Mouse (Mus musculus) liver, adult 2 months (tissue): ENCODE data around the gene Lrfn3. TPM values are rescaled to one million over a fixed set of nuclear protein-coding genes. Genes with fewer than 3 reads are reported as not detected.

Experiments
- DNase-seq: peaks from one replicate; pipeline ENCODE4 v3.0.0-alpha.2; 2011; ENCODE audit warnings: low read depth, low spot score; ENCODE audit errors: extremely low read depth
- H3K27ac ChIP-seq: fragments of 200-500 bp; replicated peaks from 2 replicates; pipeline ENCODE4 v1.5.1; 2012; ENCODE audit warnings: low read depth, mild to moderate bottlenecking, control low read depth, inconsistent platforms, low read length; ENCODE audit not compliant: insufficient read depth
- H3K27me3 ChIP-seq: fragments of 200-500 bp; 2 replicates; pipeline ENCODE4 v1.6.1; 2012; ENCODE audit warnings: mild to moderate bottlenecking, moderate library complexity, low read length, inconsistent platforms; ENCODE audit not compliant: control insufficient read depth, insufficient read depth
- H3K36me3 ChIP-seq: fragments of 200-500 bp; 2 replicates; pipeline ENCODE4 v1.6.1; 2012; ENCODE audit warnings: low read length, inconsistent platforms; ENCODE audit not compliant: control insufficient read depth, insufficient read depth
- H3K4me1 ChIP-seq: fragments of 200-500 bp; 2 replicates; pipeline ENCODE4 v1.6.1; 2011; ENCODE audit warnings: low read length; ENCODE audit not compliant: control insufficient read depth, insufficient read depth
- H3K4me3 ChIP-seq: fragments of 200-500 bp; 2 replicates; pipeline ENCODE4 v1.5.1; 2011; ENCODE audit warnings: low read depth, mild to moderate bottlenecking, control low read depth, low read length, moderate library complexity; ENCODE audit not compliant: insufficient read depth
- H3K79me2 ChIP-seq: fragments of 200-500 bp; 2 replicates; pipeline ENCODE4 v1.6.1; 2012; ENCODE audit warnings: inconsistent platforms, mild to moderate bottlenecking, low read length, moderate library complexity; ENCODE audit not compliant: control insufficient read depth, insufficient read depth
- H3K9ac ChIP-seq: fragments of 200-500 bp; 2 replicates; pipeline ENCODE4 v1.6.1; 2012; ENCODE audit warnings: low read depth, mild to moderate bottlenecking, control low read depth, inconsistent platforms, low read length
- CTCF ChIP-seq: fragments of 200-500 bp; IDR thresholded peaks from 2 replicates; pipeline ENCODE4 v1.5.1; 2011; ENCODE audit warnings: low read depth, low read length, control low read depth
- POLR2A ChIP-seq: fragments of 200-500 bp; IDR thresholded peaks from 2 replicates; pipeline ENCODE4 v1.6.1; 2011; ENCODE audit warnings: low read length, control low read depth; ENCODE audit not compliant: insufficient read depth; ENCODE audit errors: extremely low read depth
- WGBS: fragments of 180-500 bp; shearing (Covaris S2); methylation state at CpG from one replicate; pipeline ENCODE4 v1.1.7; 2018; 5-methylcytosine and 5-hydroxymethylcytosine counted together
- polyA plus RNA-seq: library from polyadenylated mRNA; depleted of rRNA; stranded (reverse); fragments of >200 nt; gene quantifications from 2 replicates; pipeline ENCODE4 v1.2.3, GENCODE M21; 2012
- total RNA-seq: library from RNA; depleted of rRNA; stranded (reverse); fragments of >200 nt; gene quantifications from 2 replicates; pipeline ENCODE4 v1.2.3, GENCODE M21; 2014

The Lrfn3 gene
- total and polyA plus RNA-seq, 2 experiments = 0.74 to 12.9 TPM

DNA sequence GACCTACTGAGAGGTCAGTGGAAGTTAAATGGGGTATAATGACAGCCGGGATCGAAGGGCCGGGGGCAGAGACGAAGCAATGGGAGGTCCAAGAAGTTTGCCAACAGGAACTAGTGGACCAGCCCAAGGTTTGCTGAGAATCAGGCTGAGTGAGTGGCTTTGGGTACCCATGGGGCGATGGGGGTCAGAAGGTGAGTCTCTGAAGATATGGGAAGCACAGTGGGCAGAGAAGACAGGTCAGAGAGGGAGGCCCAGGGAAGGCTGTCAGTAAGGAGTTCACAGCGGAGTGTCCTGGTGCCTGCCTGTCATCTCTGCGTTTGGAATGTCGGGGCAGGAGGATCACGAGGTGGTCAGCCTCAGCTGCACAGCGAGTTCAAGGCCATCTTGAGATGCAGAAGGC, 34.2 kb downstream of the Lrfn3 start:
- no peak overlapping the region for H3K27ac ChIP-seq
- no peaks in the 10 kb centered on the region for H3K4me1 ChIP-seq
- no peak overlapping the region for H3K4me3 ChIP-seq
- WGBS = 68% methylated on average over 10 of the region's 10 CpGs
- no peaks in the 10 kb centered on the region for H3K27me3 ChIP-seq
- no peaks in the 10 kb centered on the region for H3K36me3 ChIP-seq
- H3K79me2 ChIP-seq = no peaks in the 10 kb centered on the region
- no peak overlapping the region for H3K9ac ChIP-seq
- DNase-seq = no peak
- TF ChIP-seq CTCF (no peak), POLR2A (no peak)

DNA sequence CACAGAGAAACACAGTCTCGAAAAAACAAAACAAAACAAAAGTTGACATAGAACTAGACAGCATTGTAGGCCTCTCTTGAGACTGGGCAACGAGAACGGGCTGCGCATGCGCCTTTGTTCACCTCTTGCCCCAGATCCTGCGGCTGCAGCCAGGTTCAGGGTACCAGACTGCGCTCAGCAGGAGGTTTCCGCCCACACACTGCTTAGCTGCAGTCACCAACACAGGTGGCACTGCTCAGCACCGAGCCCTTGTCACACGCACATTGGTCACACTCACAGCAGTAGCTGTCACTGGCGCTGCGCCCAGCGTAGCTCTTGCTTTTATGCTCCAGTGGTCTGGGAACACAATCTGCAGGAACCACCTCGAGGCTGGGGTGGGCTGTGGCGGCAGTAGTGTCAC, 35.4 kb downstream of the Lrfn3 start:
- H3K4me1 ChIP-seq = peaks cover 4% of the 10 kb centered on the region; the same call in 1 of the 2 replicates
- H3K79me2 ChIP-seq = no peaks in the 10 kb centered on the region
- no peaks in the 10 kb centered on the region for H3K27me3 ChIP-seq
- no peak for DNase-seq
- no peak overlapping the region for H3K4me3 ChIP-seq
- 66% methylated on average over 15 of the region's 15 CpGs for WGBS
- H3K9ac ChIP-seq = no peak overlapping the region
- TF ChIP-seq CTCF (no peak), POLR2A (no peak)
- H3K27ac ChIP-seq = no peak overlapping the region
- H3K36me3 ChIP-seq = no peaks in the 10 kb centered on the region

DNA sequence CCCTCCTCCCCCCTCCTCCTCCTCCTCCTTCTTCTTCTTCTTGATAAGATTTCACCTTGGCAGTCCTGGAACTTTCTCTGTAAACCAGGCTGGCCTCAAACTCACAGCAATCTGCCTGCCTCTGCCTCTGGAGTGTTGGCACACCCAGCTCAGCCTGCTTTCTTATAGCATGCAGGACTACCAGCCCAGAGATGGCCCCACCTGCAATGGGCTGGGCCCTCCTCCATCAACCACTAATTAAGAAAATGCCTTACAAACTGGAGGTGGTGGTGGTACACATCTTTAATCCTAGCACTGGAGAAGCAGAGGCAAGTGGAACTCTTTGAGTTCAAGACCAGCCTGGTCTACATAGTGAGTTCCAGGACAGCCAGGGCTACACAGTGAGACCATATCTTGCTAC, 36.1 kb downstream of the Lrfn3 start:
- H3K79me2 ChIP-seq = no peaks in the 10 kb centered on the region
- DNase-seq = no peak
- H3K36me3 ChIP-seq = no peaks in the 10 kb centered on the region
- no peak overlapping the region for H3K27ac ChIP-seq
- H3K27me3 ChIP-seq = no peaks in the 10 kb centered on the region
- H3K4me3 ChIP-seq = no peak overlapping the region
- H3K9ac ChIP-seq = no peak overlapping the region
- H3K4me1 ChIP-seq = peaks cover 4% of the 10 kb centered on the region; the same call in 1 of the 2 replicates
- TF ChIP-seq CTCF = no peak
- TF ChIP-seq POLR2A = no peak

DNA sequence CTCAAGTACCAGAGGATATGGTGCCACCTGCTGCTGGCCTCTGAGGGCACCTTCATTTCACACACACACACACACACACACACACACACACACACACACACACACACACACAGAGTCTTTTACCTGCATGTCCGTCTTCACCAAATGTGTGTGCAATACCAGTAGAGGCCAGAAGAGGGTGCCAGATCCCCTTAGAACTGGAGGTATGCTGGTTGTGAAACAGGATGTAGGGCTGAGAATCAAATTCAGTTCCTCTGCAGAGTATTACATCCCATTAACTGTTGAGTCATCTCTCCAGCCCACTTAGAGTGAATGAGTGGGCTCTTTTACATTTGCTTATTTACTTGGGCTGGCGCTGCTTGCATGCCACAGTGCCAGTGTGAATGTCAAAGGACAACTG, 37.2 kb downstream of the Lrfn3 start:
- TF ChIP-seq CTCF (peak; percentile 36), POLR2A (no peak)
- peak; percentile 40 for DNase-seq
- Histone ChIP-seq H3K4me3 (no peak overlapping the region), H3K27me3 (no peaks in the 10 kb centered on the region), H3K79me2 (no peaks in the 10 kb centered on the region), H3K4me1 (peaks cover 9% of the 10 kb centered on the region), H3K36me3 (no peaks in the 10 kb centered on the region), H3K9ac (no peak overlapping the region), H3K27ac (no peak overlapping the region)
- WGBS = 47% methylated on average over 2 of the region's 2 CpGs

DNA sequence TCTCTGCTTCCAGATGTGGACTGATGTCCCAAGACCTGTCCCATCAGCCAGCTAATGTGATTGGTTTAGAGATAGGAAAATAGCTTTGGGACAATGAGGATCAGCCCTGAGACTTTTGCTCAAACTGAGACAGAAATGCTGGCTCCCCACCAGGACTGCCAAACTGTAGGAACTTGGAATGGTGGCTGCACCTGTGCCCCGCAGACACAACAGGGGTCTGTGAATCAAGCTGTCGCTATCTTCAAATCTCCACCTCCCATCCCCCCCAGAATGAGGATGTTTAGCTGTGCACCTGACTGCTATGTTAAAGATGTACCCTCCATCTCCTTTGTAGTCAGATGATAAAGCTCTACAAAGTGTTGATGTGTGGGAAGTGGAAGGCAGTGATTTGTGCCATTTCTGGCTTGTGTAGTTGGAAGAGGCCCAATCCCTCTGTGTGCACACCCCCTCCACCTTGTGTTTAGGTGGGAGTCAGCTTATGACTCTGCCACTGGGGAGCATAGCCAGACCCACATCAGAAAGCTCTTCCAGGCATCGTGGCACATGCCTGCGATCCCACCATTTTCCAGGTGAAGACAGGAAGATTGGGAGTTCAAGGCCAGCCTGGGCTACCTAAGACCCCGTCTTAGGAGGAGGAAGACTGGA, 38.1 kb downstream of the Lrfn3 start:
- 92% methylated on average over 5 of the region's 5 CpGs for WGBS

DNA sequence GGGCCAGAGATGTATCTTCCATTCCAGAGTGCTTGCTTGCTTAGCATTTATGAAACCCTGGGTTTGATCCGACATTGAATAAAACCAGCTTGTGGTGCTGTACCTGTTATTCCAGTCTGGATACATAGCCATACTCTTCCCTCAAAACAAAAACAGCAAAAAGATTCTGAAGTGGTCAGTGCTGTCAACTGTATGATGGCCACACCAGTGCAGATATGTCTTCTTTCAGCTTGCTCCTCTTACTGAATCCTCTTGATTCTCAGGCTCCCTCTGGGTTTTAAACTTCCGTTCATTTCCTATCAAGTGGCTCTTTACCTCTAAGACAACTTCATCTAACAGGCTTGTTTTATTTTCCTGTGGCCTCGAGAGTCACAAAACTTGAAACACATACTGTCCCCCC, 38.8 kb downstream of the Lrfn3 start, which contains the start of gene Sdhaf1:
TSS of gene Sdhaf1 (minus strand) at position 101 of the 400 bp plus-strand sequence.
- H3K4me1 ChIP-seq = peaks cover 14% of the 10 kb centered on the region
- TF ChIP-seq CTCF (no peak), POLR2A (no peak)
- WGBS = 83% methylated on average over 3 of the region's 3 CpGs

More for the DNA sequence above, 38.1 kb downstream of the Lrfn3 start:
- DNase-seq = no peak
- Histone ChIP-seq H3K9ac (no peak overlapping the region), H3K4me1 (peaks cover 14% of the 10 kb centered on the region), H3K36me3 (no peaks in the 10 kb centered on the region), H3K27me3 (no peaks in the 10 kb centered on the region), H3K79me2 (no peaks in the 10 kb centered on the region), H3K4me3 (no peak overlapping the region), H3K27ac (no peak overlapping the region)
- TF ChIP-seq CTCF = no peak
- TF ChIP-seq POLR2A = no peak

More for the DNA sequence above, 38.8 kb downstream of the Lrfn3 start, which contains the start of gene Sdhaf1:
- no peaks in the 10 kb centered on the region for H3K27me3 ChIP-seq
- no peaks in the 10 kb centered on the region for H3K79me2 ChIP-seq
- H3K27ac ChIP-seq = peak within 1 kb of the TSS; percentile 72
- H3K9ac ChIP-seq = peak within 1 kb of the TSS; percentile 54; the same call in 1 of the 2 replicates
- H3K4me3 ChIP-seq = no peak within 1 kb of the TSS
- no peak for DNase-seq
- H3K36me3 ChIP-seq = no peaks in the 10 kb centered on the region
